Mouse (Mus musculus): Measurements from ENCODE around the gene Mcoln3.

Mcoln3 gene

GRCm38 (mm10) chr3:146117258-146117996, at the start of gene Mcoln3:
TSS of gene Mcoln3 (plus strand) at chr3:146117450.
- DNase-seq, result no peak

GRCm38 (mm10) chr3:146069276-146069675, 48.0 kb upstream of the Mcoln3 start:
- no peak for DNase-seq

- peak; percentile 34 for DNase-seq
These were observed 44.5 kb upstream of the Mcoln3 start for GRCm38 (mm10) chr3:146072780-146073179.

GRCm38 (mm10) chr3:146080241-146080640, 37.0 kb upstream of the Mcoln3 start:
- no peak for DNase-seq

- DNase-seq, result no peak
These were observed 26.1 kb upstream of the Mcoln3 start for GRCm38 (mm10) chr3:146090988-146091657.

- DNase-seq, result no peak
These were observed 22.2 kb upstream of the Mcoln3 start for GRCm38 (mm10) chr3:146095066-146095465.

- no peak for DNase-seq
These were observed 20.3 kb upstream of the Mcoln3 start for GRCm38 (mm10) chr3:146096986-146097385.

- DNase-seq, result no peak
These were observed 19.4 kb upstream of the Mcoln3 start for GRCm38 (mm10) chr3:146097861-146098260.

- no peak for DNase-seq
These were observed 17.3 kb upstream of the Mcoln3 start for GRCm38 (mm10) chr3:146099925-146100324.

- DNase-seq, result peak; percentile 15
These were observed 15.2 kb upstream of the Mcoln3 start for GRCm38 (mm10) chr3:146102049-146102448.

GRCm38 (mm10) chr3:146107116-146107849, 10.0 kb upstream of the Mcoln3 start:
- DNase-seq, result no peak

- DNase-seq, result peak; percentile 69
These were observed 9.2 kb upstream of the Mcoln3 start, which contains the start of gene Wdr63 for GRCm38 (mm10) chr3:146107921-146108571. TSS of gene Wdr63 (minus strand) at chr3:146108130.

- DNase-seq, result no peak
These were observed 8.3 kb upstream of the Mcoln3 start for GRCm38 (mm10) chr3:146108945-146109344.

GRCm38 (mm10) chr3:146110358-146110757, 6.9 kb upstream of the Mcoln3 start:
- no peak for DNase-seq

- no peak for DNase-seq
These were observed 6.3 kb upstream of the Mcoln3 start for GRCm38 (mm10) chr3:146110916-146111315.

- no peak for DNase-seq
These were observed 777 bp downstream of the Mcoln3 start for GRCm38 (mm10) chr3:146117997-146118457.

- DNase-seq, result no peak
These were observed 4.3 kb downstream of the Mcoln3 start for GRCm38 (mm10) chr3:146121310-146122124.

GRCm38 (mm10) chr3:146122125-146122420, 4.8 kb downstream of the Mcoln3 start:
- DNase-seq, result no peak

- no peak for DNase-seq
These were observed 5.7 kb downstream of the Mcoln3 start for GRCm38 (mm10) chr3:146122807-146123463.

GRCm38 (mm10) chr3:146123464-146123825, 6.2 kb downstream of the Mcoln3 start:
- no peak for DNase-seq

- no peak for DNase-seq
These were observed 10.0 kb downstream of the Mcoln3 start for GRCm38 (mm10) chr3:146127205-146127604.

GRCm38 (mm10) chr3:146134834-146135233, 17.6 kb downstream of the Mcoln3 start:
- no peak for DNase-seq

All from kidney, adult 9 months (tissue).